Mouse (Mus musculus): ENCODE measurements around the gene Mapkapk3.

Gene Mapkapk3

DNA sequence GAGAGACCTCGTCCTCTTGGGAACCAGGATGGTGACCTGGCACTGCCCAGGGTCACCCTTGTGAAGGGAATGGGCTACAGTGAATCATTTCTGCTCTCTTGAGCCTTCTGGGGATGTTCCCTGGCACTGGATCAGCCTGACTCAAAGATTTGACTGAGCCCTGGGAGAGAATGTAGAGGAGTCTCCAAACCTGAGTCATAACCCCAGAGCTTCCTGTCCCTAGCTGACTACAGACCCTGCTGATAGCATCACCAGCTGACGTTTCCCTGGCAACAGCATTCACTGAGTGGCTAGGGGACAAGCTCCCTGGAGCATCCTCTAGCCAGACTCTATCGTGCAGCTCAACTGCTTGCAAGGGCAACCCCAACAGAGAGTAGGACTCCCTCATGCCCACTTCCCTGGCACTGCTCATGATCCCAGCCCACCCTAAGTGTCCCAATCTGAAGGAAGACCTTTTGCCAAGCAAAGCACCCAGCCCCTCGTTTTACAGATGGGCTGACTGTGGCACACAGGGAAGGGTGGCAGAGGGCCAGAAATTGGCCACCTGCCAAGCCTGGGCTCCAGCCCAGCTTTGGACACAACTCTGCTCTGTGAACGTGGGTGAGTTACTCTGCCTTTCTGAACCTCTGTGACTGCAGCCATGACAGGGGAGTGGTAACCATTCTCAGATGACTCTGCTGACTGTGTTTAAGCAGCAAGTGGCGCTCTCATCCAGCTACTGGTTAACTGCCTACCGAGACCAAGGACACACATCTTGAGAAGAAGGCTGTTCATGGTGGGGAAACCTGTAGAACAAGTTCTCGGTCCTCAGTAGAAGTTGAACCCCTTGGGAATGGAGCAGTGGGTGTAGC, 10.9 kb downstream of the Mapkapk3 start:
- in situ Hi-C loops (cut with MboI; ENCODE audit: low pct_unique_long_range_greater_than_20kb in 1 of 2, low sequenced_read_pairs in 2 of 2, unreplicated experiment in 1 of 2), result no loop called here

DNA sequence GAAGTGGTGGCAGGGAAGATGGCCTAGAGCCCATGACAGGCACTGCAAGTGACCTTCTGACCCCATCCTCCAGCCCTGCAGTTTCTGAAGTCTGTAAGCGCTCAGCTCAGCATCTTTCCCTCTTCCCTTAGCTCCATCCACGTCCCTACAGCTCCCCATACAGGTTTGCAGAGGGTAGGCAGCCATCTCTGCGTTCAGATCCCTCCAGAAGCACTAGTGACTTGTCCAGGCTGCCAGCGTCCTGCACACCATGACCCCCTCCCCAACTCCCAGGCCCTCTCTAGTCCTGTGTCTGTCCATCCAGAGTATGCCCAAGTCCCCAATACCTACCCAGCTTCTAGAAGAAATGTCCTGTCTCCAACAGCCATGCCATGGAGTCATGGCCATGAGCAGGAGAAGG, 11.6 kb downstream of the Mapkapk3 start:
- in situ Hi-C loops (cut with MboI; ENCODE audit: low pct_unique_long_range_greater_than_20kb in 1 of 2, low sequenced_read_pairs in 2 of 2, unreplicated experiment in 1 of 2), result no loop called here

DNA sequence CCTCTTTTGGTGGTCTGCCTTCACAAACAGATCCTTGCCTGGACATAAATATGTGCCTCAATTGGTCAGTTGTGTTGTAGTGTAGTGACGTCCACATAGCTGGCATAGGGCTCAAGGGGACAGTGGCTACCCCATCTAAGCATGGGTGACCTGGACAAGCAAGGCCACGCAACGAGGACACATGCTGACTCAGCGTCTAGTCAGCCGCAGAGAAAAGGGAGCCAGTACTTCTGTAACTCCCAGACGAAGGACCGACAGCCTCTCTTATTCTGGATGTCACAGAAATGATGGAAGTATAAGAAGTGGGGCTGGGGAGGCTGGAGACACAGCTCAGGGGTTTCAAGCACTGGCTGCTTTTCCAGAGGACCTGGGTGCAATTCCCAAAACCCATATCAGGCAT, 12.1 kb downstream of the Mapkapk3 start:
- in situ Hi-C loops (cut with MboI; ENCODE audit: low pct_unique_long_range_greater_than_20kb in 1 of 2, low sequenced_read_pairs in 2 of 2, unreplicated experiment in 1 of 2), result no loop called here

DNA sequence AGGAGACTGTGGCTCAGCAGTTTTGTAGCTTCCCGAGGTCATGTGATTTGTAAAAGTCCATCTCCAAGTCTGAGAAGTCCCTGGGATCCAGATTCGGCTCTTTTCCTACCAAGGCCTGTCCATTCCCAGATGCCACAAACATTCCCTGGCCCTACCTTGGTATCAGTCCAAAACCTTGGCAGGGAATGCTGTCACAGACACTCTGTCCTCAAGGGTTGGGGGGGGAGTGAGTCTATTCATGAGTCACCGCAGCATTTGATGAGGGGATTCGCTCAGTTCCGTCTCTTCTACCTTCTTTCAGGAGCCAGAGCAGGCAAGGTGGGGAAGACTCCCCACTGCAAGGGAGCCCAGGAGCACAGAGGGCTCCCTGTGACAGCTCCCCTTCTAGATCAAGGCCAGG, 14.0 kb downstream of the Mapkapk3 start:
- in situ Hi-C loops (cut with MboI; ENCODE audit: low pct_unique_long_range_greater_than_20kb in 1 of 2, low sequenced_read_pairs in 2 of 2, unreplicated experiment in 1 of 2), result no loop called here

DNA sequence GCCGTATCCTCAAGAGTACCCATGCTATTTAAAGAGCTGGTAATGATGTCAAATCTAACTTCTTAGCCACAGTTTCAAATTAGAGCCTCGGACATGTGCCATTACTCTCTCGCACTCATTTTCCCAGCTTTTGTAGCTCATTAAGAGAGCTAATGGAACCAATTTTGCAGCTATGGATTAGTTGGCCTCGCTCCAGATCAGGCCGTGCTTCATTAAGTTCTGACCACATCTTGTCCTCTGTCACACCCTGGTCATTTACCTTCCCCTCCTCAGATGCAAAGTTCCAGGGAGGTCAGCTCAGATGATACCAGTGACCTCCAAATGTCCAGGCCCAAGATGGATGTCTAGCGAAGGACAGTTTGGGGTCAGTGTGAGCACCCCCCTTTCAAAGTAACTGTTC, 14.9 kb downstream of the Mapkapk3 start:
- in situ Hi-C loops (cut with MboI; ENCODE audit: low pct_unique_long_range_greater_than_20kb in 1 of 2, low sequenced_read_pairs in 2 of 2, unreplicated experiment in 1 of 2), result no loop called here

DNA sequence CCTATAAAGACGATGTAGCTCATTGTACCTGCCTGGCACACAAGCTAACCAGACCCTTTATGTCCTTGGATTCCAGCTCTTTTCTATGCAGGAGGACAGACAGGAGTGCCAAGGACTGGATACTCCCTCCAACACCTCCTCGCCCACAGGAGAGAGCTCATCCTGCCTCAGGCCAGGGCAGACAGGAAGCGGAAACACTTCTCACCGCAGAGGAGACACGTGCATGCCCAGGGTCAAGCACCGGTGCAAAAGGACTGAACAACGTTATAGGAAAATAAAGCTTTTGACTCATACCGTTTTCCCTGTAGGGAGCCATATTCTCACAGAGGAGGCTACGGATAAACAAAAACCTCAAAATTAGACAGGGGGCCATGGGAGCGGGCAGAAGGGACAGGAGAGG, 16.5 kb downstream of the Mapkapk3 start:
- in situ Hi-C loops (cut with MboI; ENCODE audit: low pct_unique_long_range_greater_than_20kb in 1 of 2, low sequenced_read_pairs in 2 of 2, unreplicated experiment in 1 of 2), result no loop called here

DNA sequence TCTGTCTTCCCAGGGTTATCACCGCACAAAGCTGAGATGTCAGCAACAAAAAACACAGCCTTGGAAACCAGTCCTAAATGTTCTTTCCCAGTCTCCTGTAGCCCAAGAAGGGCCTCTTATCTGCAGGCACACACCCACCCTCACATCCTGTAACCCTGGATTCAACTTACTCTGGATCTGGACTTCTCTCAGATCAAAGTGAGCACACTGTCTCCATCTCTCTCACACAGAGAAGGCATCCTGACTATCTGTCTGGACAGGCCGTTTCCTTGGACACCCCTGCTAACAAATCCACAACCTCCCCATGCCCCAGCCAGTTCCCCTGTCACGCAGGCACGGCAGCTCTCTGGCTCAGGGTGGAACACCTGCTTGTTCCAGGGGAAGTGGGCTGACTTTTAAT, 17.4 kb downstream of the Mapkapk3 start:
- in situ Hi-C loops (cut with MboI; ENCODE audit: low pct_unique_long_range_greater_than_20kb in 1 of 2, low sequenced_read_pairs in 2 of 2, unreplicated experiment in 1 of 2), result no loop called here

DNA sequence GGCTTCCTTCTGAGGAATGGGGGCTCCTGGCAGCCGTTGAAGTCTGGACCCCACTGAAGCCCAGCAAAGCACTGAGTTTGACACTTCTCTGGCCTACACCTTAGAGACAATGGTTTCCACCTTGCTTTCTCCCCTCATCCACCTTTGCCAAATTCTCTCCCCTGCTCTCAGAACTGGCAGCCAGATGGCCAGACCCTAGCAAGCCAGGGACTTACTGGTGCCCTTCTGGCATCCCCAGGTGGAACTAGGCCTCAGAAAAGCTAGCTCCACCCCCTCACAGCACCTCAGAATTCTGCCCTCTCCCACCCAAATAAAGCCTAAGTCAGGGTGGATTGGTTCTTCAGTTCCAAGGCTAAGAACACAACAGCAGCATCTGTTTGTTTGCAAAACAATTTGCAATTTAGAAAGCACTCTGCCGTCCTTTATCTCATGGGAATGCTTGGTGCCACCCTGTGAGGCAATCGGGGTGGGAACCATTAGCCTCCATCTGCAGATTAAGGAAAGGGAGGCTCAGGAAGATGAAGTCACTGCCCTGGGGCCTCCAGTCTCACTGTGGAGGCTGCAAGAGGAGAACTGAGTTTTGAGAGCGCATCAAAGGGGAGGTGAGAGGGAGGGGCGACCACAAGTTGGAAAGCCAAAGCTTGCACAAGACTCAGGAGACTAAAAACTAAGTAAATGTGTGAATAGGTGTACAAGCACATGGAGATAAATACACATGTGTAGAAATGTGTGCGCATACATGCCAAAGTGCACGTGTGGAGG, 18.3 kb downstream of the Mapkapk3 start:
- in situ Hi-C loops (cut with MboI; ENCODE audit: low pct_unique_long_range_greater_than_20kb in 1 of 2, low sequenced_read_pairs in 2 of 2, unreplicated experiment in 1 of 2), result no loop called here

DNA sequence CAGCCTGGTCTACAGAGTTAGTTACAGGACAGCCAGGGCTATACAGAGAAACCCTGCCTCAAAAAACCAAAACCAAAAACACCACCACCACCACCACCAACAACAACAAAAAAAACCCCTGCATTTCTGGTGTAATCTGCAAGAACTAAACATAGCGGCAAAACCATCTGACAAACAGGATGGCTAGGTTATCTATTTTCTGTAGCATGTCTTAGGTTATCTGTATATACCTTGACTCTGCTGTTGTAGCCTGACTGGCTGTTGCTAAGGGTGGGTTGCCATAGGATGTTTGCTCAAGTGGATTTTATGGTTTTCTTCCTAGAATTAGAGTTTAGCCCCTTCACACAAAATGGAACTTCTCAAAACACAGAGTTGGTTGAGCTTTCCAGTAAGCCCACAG, 19.9 kb downstream of the Mapkapk3 start:
- in situ Hi-C loops (cut with MboI; ENCODE audit: low pct_unique_long_range_greater_than_20kb in 1 of 2, low sequenced_read_pairs in 2 of 2, unreplicated experiment in 1 of 2), result no loop called here

DNA sequence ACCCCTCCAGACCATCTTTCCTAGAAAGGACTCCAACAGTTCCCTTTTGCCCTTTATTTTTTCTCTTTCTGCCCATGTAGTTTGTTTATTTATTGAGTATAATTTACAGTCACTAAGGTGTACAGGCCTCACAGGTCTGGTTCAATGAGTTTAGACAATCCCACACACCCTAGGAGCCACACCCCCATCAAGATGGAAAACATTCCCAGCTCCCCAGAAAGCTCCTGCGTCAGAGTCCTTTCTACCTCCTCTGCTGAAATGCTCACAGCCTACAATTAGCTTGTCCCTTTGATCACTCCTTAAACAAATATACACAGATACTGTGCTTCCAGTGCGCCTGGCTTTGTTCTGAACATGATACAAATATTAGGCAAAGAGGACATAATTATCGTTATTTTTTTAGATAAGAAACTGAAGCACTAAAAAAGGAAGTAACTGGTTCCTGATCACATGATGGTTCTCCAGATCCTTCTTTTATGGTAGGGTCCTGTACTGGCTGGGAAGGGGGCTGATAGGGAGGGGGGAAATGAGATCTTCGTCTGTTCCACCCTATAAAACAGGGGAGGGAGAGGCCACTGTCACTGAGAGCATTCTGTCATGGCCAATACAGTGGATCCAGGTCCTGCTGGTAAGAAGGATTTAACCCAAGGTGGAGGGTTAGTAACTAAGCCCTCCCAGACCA, 21.8 kb downstream of the Mapkapk3 start:
- in situ Hi-C loops (cut with MboI; ENCODE audit: low pct_unique_long_range_greater_than_20kb in 1 of 2, low sequenced_read_pairs in 2 of 2, unreplicated experiment in 1 of 2), result no loop called here

DNA sequence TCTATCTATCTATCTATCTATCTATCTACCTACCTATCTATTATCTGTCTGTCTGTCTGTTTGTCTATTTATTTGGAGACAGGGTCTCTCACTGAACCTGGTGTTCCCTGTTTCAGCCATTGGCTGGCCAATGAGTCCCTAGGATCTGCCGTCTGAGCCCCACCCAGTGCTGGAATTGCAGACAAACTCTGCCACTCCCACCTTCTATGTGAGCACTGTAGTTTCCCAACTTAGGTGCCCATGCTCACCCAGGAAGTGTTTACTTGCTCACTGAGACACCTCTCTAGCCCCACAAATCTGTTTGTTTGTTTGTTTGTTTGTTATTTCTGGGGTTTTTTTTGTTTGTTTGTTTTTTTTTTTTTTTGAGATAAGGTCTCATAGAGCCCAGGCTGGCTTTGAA, 22.6 kb downstream of the Mapkapk3 start:
- in situ Hi-C loops (cut with MboI; ENCODE audit: low pct_unique_long_range_greater_than_20kb in 1 of 2, low sequenced_read_pairs in 2 of 2, unreplicated experiment in 1 of 2), result no loop called here

DNA sequence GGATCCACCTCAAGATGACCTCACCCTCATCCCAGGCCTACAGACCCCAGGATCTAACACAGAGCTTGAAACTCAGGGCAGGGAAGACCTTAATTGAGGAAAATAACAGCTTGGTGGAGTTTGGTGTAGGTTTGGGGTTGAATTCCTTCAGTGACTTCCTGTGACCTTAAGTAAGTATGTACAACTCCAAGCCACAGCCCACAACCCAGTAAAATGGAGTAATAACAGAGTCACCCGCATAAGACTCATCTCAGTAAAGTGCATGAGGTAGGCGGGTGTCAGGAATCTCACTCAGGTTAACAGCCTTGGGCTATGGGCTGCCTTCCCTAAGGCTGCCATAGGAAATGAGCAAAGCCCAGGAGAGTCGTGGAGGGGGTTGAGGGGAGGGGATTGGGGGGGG, 24.9 kb downstream of the Mapkapk3 start:
- in situ Hi-C loops (cut with MboI; ENCODE audit: low pct_unique_long_range_greater_than_20kb in 1 of 2, low sequenced_read_pairs in 2 of 2, unreplicated experiment in 1 of 2), result no loop called here

DNA sequence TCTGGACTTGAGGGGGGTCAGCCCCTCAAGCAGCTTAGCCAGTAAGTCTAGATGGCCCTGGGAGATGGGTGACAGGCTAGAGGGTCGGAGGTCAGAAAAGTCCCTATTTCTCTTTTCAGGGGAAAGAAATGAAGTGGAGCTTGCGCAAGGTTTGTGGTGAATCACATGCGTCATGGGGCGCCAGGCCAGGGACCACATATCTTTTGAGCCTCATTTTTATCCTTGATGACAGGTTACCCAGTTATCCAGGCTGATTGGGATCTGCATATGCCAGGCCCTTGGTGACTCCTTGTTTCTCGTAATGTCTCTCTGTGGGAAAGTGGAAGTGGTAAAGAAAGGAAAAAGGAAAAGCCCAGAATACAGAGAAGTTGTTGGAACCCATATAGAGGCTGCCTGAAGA, 25.8 kb downstream of the Mapkapk3 start:
- in situ Hi-C loops (cut with MboI; ENCODE audit: low pct_unique_long_range_greater_than_20kb in 1 of 2, low sequenced_read_pairs in 2 of 2, unreplicated experiment in 1 of 2), result no loop called here

DNA sequence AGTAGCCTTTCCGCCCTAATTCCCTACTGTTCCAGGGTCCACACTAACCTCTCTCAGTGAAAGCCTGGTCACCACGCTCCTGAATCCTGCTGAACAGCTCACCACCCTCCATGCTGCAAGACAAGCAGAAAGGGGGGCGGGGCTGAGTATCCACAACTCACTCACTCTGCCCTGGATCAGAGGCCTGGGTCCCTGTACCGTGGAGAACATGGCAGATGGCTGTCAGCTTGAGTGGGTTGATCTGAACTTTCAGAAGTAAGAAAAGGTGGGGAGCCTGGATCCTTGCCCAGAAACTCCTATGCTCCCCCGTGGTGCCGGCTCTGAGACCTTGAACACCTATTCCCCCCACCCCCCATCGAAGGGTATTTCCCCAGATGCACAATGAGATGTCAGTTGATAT, 27.3 kb downstream of the Mapkapk3 start:
- in situ Hi-C loops (cut with MboI; ENCODE audit: low pct_unique_long_range_greater_than_20kb in 1 of 2, low sequenced_read_pairs in 2 of 2, unreplicated experiment in 1 of 2), result no loop called here

DNA sequence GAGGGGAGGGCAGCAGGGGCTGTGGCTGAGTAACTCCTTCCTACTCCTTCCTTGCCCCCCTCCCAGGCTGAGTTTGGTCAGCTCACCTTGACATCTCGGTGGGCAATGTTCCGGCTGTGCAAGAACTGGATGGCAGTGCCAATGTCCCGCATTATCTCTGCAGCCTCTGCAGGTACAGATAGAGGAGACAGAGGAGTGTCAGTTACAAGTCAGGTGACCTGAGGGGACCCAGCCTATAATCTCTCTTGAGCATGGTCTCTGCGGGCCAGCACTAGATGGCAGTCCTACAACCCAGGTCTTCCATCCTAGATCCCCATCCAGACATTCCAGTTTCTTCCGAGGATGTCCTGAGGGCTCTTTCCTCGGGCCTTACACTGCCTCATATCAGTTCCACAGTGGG, 27.9 kb downstream of the Mapkapk3 start:
- in situ Hi-C loops (cut with MboI; ENCODE audit: low pct_unique_long_range_greater_than_20kb in 1 of 2, low sequenced_read_pairs in 2 of 2, unreplicated experiment in 1 of 2), result no loop called here

DNA sequence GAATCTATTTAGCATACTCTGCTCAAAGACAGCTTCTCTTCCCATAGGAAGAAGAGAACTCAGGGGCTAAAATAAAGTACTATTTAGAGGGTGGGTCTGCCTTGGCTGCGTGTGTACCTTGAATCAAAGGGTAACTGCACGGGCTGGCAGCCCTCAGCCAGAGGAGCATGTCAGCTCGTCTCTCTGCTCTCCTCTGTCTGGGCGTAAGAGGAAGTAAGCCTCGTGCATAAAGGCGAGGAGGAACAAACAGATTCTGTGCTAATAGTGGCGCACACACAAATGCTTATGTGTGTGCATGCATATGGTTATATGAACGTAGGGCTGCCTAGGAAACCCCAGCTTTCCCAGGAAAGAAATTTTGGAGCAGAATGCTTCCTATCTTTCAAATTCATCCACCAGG, 28.8 kb downstream of the Mapkapk3 start:
- in situ Hi-C loops (cut with MboI; ENCODE audit: low pct_unique_long_range_greater_than_20kb in 1 of 2, low sequenced_read_pairs in 2 of 2, unreplicated experiment in 1 of 2), result no loop called here

DNA sequence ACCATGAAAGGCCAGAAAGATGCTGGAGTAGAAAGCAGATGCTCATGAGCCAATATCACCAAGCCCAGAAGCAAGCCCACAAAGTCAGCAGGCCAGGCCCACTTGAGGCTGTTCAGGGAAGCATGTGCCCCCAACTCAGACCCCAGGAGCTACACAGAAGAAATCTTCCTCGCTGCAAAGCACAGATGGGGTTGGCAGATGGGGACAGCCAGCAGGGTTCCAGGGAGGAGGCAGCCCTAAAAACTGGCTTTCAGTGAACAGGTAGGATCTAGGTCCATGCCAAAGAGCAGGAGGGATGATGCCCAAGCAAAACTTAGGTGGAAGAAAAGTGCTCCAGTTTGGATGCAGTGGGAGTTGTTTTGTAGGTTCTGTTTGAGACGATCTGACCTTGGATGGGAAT, 29.2 kb downstream of the Mapkapk3 start:
- in situ Hi-C loops (cut with MboI; ENCODE audit: low pct_unique_long_range_greater_than_20kb in 1 of 2, low sequenced_read_pairs in 2 of 2, unreplicated experiment in 1 of 2), result no loop called here

DNA sequence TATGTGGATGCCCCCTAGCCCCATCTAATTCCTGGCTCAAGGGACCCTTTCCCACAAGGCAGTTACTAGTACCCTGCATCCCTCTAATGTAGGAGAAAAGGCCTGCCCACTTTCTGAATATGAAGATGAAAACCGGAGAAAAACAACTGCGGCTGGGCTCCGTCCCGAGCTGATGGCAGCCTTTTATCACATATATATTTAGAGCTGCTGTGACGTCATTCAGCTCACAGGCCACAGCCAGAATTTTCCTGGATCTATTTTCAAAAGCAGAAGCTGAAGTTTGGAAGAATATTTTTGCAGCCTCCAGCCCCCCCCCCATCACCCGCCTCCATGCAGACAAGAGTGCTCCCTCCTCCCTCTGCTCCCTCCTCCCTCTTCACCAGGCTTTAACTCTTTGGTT, 30.1 kb downstream of the Mapkapk3 start:
- in situ Hi-C loops (cut with MboI; ENCODE audit: low pct_unique_long_range_greater_than_20kb in 1 of 2, low sequenced_read_pairs in 2 of 2, unreplicated experiment in 1 of 2), result no loop called here

DNA sequence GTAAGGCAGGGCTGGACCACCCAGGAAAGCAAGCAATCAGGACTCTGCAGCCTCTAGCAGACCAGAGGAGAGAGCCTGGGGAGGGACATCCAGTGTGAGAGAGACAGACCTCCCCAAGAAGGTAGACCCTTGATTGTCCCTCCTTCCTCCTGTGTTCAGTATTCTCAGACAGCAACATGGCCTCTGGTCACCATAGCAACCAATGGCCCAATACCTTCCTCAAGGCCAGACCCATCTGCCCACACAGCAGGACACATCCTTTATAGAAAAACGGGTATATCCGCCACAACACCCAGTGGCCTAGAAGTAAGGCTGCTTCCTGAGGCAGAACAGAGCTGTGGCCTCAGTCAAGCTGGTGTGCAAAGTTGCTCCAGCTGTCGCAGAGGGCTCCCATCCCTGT, 34.1 kb downstream of the Mapkapk3 start:
- in situ Hi-C loops (cut with MboI; ENCODE audit: low pct_unique_long_range_greater_than_20kb in 1 of 2, low sequenced_read_pairs in 2 of 2, unreplicated experiment in 1 of 2), result no loop called here

Data from mouse embryonic stem cell (cell line).